Mouse (Mus musculus): ENCODE data around the gene Gna14.

Gna14 gene

GRCm38 (mm10) chr19:16593975-16594317 lies 158.4 kb downstream of the Gna14 start:
- no peak for DNase-seq (ENCODE audit: low spot score)

GRCm38 (mm10) chr19:16597216-16597615 lies 161.7 kb downstream of the Gna14 start:
- DNase-seq (ENCODE audit: low spot score), result no peak

- DNase-seq (ENCODE audit: low spot score), result no peak
These were observed 163.2 kb downstream of the Gna14 start for GRCm38 (mm10) chr19:16598653-16599297.

- DNase-seq (ENCODE audit: low spot score), result peak; percentile 88
These were observed 163.9 kb downstream of the Gna14 start for GRCm38 (mm10) chr19:16599298-16599970.

GRCm38 (mm10) chr19:16602026-16602425 lies 166.5 kb downstream of the Gna14 start:
- no peak for DNase-seq (ENCODE audit: low spot score)

GRCm38 (mm10) chr19:16607634-16608033 lies 172.1 kb downstream of the Gna14 start:
- no peak for DNase-seq (ENCODE audit: low spot score)

GRCm38 (mm10) chr19:16623154-16623553 lies 187.6 kb downstream of the Gna14 start:
- no peak for DNase-seq (ENCODE audit: low spot score)

- DNase-seq (ENCODE audit: low spot score), result no peak
These were observed 189.4 kb downstream of the Gna14 start for GRCm38 (mm10) chr19:16624994-16625393.

GRCm38 (mm10) chr19:16625610-16626395 lies 190.2 kb downstream of the Gna14 start:
- no peak for DNase-seq (ENCODE audit: low spot score)
